Mouse (Mus musculus) embryonic facial prominence, embryonic 13.5 days (tissue): ENCODE data around the gene Borcs5. TPM values are rescaled to one million over a fixed set of nuclear protein-coding genes. Genes with fewer than 3 reads are reported as not detected.
A peak's percentile ranks its signal among the peaks of the same experiment; 100 is the strongest.

Source experiments
- ATAC-seq: fragments of 200-750 bp; cut with Nextera tagmentation; 2 replicates; pipeline ENCODE4 v1.8.0; 2017; ENCODE audit warnings: low read depth; ENCODE audit not compliant: insufficient number of reproducible peaks, insufficient read depth, low FRiP score, low TSS enrichment
- H3K27ac ChIP-seq: fragments of 300-500 bp; sonication (generic); 2 replicates; pipeline ENCODE4 v1.5.1; 2015; ENCODE audit warnings: moderate library complexity, mild to moderate bottlenecking, inconsistent platforms
- H3K27me3 ChIP-seq: fragments of 300-500 bp; sonication (generic); 2 replicates; pipeline ENCODE4 v1.6.1; 2015; ENCODE audit warnings: mild to moderate bottlenecking, inconsistent platforms
- H3K36me3 ChIP-seq: fragments of 300-500 bp; sonication (generic); 2 replicates; pipeline ENCODE4 v1.6.1; 2015; ENCODE audit warnings: mild to moderate bottlenecking, inconsistent platforms
- H3K4me1 ChIP-seq: fragments of 300-500 bp; sonication (generic); 2 replicates; pipeline ENCODE4 v1.6.1; 2015; ENCODE audit warnings: inconsistent platforms
- H3K4me2 ChIP-seq: fragments of 300-500 bp; sonication (generic); 2 replicates; pipeline ENCODE4 v1.6.1; 2015; ENCODE audit warnings: moderate library complexity, mild to moderate bottlenecking, inconsistent platforms
- H3K4me3 ChIP-seq: fragments of 300-500 bp; sonication (generic); 2 replicates; pipeline ENCODE4 v1.5.1; 2015; ENCODE audit warnings: mild to moderate bottlenecking, inconsistent platforms
- H3K9ac ChIP-seq: fragments of 300-500 bp; sonication (generic); 2 replicates; pipeline ENCODE4 v1.6.1; 2015; ENCODE audit warnings: mild to moderate bottlenecking, inconsistent platforms
- H3K9me3 ChIP-seq: fragments of 300-500 bp; sonication (generic); 2 replicates; pipeline ENCODE4 v1.6.1; 2016; ENCODE audit warnings: inconsistent platforms
- WGBS: fragments of 180-500 bp; shearing (Covaris S2); methylation state at CpG from one replicate; pipeline ENCODE4 v1.1.7; 2015; ENCODE audit warnings: mixed read lengths; 5-methylcytosine and 5-hydroxymethylcytosine counted together
- polyA plus RNA-seq: library from polyadenylated mRNA; unstranded; fragments of >200 nt; fragmentation: Nextera tagmentation; extraction: Ambion mirVana; gene quantifications from 2 replicates; pipeline ENCODE4 v1.2.1, GENCODE M21; 2015

Borcs5 gene
- polyA plus RNA-seq, 1 experiment from 2014 or later, result 23.1 TPM

GRCm38 (mm10) chr6:134631947-134632687, 7.2 kb upstream of the Borcs5 start, which contains the start of gene Mansc1:
TSS of gene Mansc1 (minus strand) at chr6:134632488.
- H3K36me3 ChIP-seq, result no peaks in the 10 kb centered on the region
- no peaks in the 10 kb centered on the region for H3K9me3 ChIP-seq
- no peak within 1 kb of the TSS for H3K27ac ChIP-seq
- H3K4me3 ChIP-seq, result peak within 1 kb of the TSS; percentile 57
- H3K4me2 ChIP-seq, result peak within 1 kb of the TSS; percentile 94
- 1% methylated on average over 46 of the region's 46 CpGs for WGBS
- H3K9ac ChIP-seq, result peak within 1 kb of the TSS; percentile 73
- peak; percentile 32; the same call in 1 of the 2 replicates for ATAC-seq
- H3K27me3 ChIP-seq, result peaks cover 32% of the 10 kb centered on the region
- peaks cover 11% of the 10 kb centered on the region for H3K4me1 ChIP-seq

- Histone ChIP-seq H3K4me1 (peaks cover 11% of the 10 kb centered on the region), H3K27me3 (peaks cover 32% of the 10 kb centered on the region), H3K9me3 (no peaks in the 10 kb centered on the region), H3K4me3 (peak overlapping the region; percentile 57), H3K9ac (no peak overlapping the region), H3K4me2 (peak overlapping the region; percentile 94), H3K27ac (no peak overlapping the region), H3K36me3 (no peaks in the 10 kb centered on the region)
- 32% methylated on average over 5 of the region's 5 CpGs for WGBS
- ATAC-seq, result no peak
Measured at GRCm38 (mm10) chr6:134632756-134633155, 6.6 kb upstream of the Borcs5 start.

- Histone ChIP-seq H3K4me3 (no peak overlapping the region), H3K27ac (no peak overlapping the region), H3K27me3 (peaks cover 32% of the 10 kb centered on the region), H3K4me2 (no peak overlapping the region), H3K9ac (no peak overlapping the region), H3K36me3 (no peaks in the 10 kb centered on the region), H3K4me1 (peaks cover 11% of the 10 kb centered on the region), H3K9me3 (no peaks in the 10 kb centered on the region)
- ATAC-seq, result no peak
- 77% methylated on average over 8 of the region's 8 CpGs for WGBS
Measured at GRCm38 (mm10) chr6:134633553-134633952, 5.8 kb upstream of the Borcs5 start.

- Histone ChIP-seq H3K9ac (no peak overlapping the region), H3K36me3 (no peaks in the 10 kb centered on the region), H3K4me1 (peaks cover 14% of the 10 kb centered on the region), H3K27me3 (peaks cover 22% of the 10 kb centered on the region), H3K27ac (no peak overlapping the region), H3K4me2 (no peak overlapping the region), H3K4me3 (no peak overlapping the region), H3K9me3 (no peaks in the 10 kb centered on the region)
- 45% methylated on average over 4 of the region's 4 CpGs for WGBS
- ATAC-seq, result no peak
Measured at GRCm38 (mm10) chr6:134636476-134636875, 2.8 kb upstream of the Borcs5 start.

GRCm38 (mm10) chr6:134639900-134640299, 590 bp downstream of the Borcs5 start:
- H3K27ac ChIP-seq, result no peak overlapping the region
- no peak overlapping the region for H3K4me2 ChIP-seq
- no peak overlapping the region for H3K4me3 ChIP-seq
- peaks cover 10% of the 10 kb centered on the region; the same call in 1 of the 2 replicates for H3K4me1 ChIP-seq
- peaks cover 7% of the 10 kb centered on the region; the same call in 1 of the 2 replicates for H3K36me3 ChIP-seq
- no peak overlapping the region for H3K9ac ChIP-seq
- no peaks in the 10 kb centered on the region for H3K9me3 ChIP-seq
- ATAC-seq, result no peak
- no peaks in the 10 kb centered on the region for H3K27me3 ChIP-seq
- 90% methylated on average over 1 of the region's 1 CpGs for WGBS

- Histone ChIP-seq H3K36me3 (peaks cover 13% of the 10 kb centered on the region), H3K9ac (peak overlapping the region; percentile 90), H3K27me3 (no peaks in the 10 kb centered on the region), H3K4me1 (peaks cover 10% of the 10 kb centered on the region; the same call in 1 of the 2 replicates), H3K27ac (peak overlapping the region; percentile 72), H3K9me3 (no peaks in the 10 kb centered on the region), H3K4me3 (peak overlapping the region; percentile 92), H3K4me2 (peak overlapping the region; percentile 72)
- WGBS, result 2% methylated on average over 65 of the region's 65 CpGs
- ATAC-seq, result peak; percentile 96
Measured at GRCm38 (mm10) chr6:134640485-134641475, 1.5 kb downstream of the Borcs5 start.

- H3K9ac ChIP-seq, result peak overlapping the region; percentile 90
- peak overlapping the region; percentile 92 for H3K4me3 ChIP-seq
- 70% methylated on average over 9 of the region's 9 CpGs for WGBS
- H3K27ac ChIP-seq, result no peak overlapping the region
- no peaks in the 10 kb centered on the region for H3K27me3 ChIP-seq
- H3K36me3 ChIP-seq, result peaks cover 13% of the 10 kb centered on the region
- peak overlapping the region; percentile 72 for H3K4me2 ChIP-seq
- no peaks in the 10 kb centered on the region for H3K9me3 ChIP-seq
- no peak for ATAC-seq
- H3K4me1 ChIP-seq, result peaks cover 10% of the 10 kb centered on the region; the same call in 1 of the 2 replicates
Measured at GRCm38 (mm10) chr6:134641738-134642446, 2.6 kb downstream of the Borcs5 start.

GRCm38 (mm10) chr6:134643296-134643695, 4.0 kb downstream of the Borcs5 start:
- no peak for ATAC-seq
- WGBS, result 89% methylated on average over 5 of the region's 5 CpGs
- H3K4me3 ChIP-seq, result no peak overlapping the region

GRCm38 (mm10) chr6:134646835-134647234, 7.5 kb downstream of the Borcs5 start:
- Histone ChIP-seq H3K27me3 (no peaks in the 10 kb centered on the region), H3K4me2 (no peak overlapping the region), H3K9me3 (no peaks in the 10 kb centered on the region), H3K4me1 (peaks cover 15% of the 10 kb centered on the region; the same call in 1 of the 2 replicates), H3K9ac (no peak overlapping the region), H3K27ac (peak overlapping the region; percentile 18; the same call in 1 of the 2 replicates), H3K4me3 (no peak overlapping the region), H3K36me3 (peaks cover 13% of the 10 kb centered on the region)
- 84% methylated on average over 6 of the region's 6 CpGs for WGBS
- ATAC-seq, result no peak

More at GRCm38 (mm10) chr6:134643296-134643695, 4.0 kb downstream of the Borcs5 start:
- Histone ChIP-seq H3K36me3 (peaks cover 13% of the 10 kb centered on the region), H3K4me1 (peaks cover 18% of the 10 kb centered on the region; the same call in 1 of the 2 replicates), H3K9me3 (no peaks in the 10 kb centered on the region), H3K4me2 (no peak overlapping the region), H3K27me3 (no peaks in the 10 kb centered on the region), H3K9ac (no peak overlapping the region), H3K27ac (no peak overlapping the region)

GRCm38 (mm10) chr6:134647621-134648020, 8.3 kb downstream of the Borcs5 start:
- 14% methylated on average over 5 of the region's 5 CpGs for WGBS
- Histone ChIP-seq H3K27ac (peak overlapping the region; percentile 18; the same call in 1 of the 2 replicates), H3K27me3 (no peaks in the 10 kb centered on the region), H3K36me3 (peaks cover 13% of the 10 kb centered on the region), H3K4me1 (peaks cover 11% of the 10 kb centered on the region; the same call in 1 of the 2 replicates), H3K9me3 (no peaks in the 10 kb centered on the region), H3K9ac (no peak overlapping the region), H3K4me2 (no peak overlapping the region; the same call in 1 of the 2 replicates), H3K4me3 (no peak overlapping the region)
- ATAC-seq, result peak; percentile 32; the same call in 1 of the 2 replicates
